ENCODE assay signal across 10 mouse cellular contexts in the genomic region with DNA sequence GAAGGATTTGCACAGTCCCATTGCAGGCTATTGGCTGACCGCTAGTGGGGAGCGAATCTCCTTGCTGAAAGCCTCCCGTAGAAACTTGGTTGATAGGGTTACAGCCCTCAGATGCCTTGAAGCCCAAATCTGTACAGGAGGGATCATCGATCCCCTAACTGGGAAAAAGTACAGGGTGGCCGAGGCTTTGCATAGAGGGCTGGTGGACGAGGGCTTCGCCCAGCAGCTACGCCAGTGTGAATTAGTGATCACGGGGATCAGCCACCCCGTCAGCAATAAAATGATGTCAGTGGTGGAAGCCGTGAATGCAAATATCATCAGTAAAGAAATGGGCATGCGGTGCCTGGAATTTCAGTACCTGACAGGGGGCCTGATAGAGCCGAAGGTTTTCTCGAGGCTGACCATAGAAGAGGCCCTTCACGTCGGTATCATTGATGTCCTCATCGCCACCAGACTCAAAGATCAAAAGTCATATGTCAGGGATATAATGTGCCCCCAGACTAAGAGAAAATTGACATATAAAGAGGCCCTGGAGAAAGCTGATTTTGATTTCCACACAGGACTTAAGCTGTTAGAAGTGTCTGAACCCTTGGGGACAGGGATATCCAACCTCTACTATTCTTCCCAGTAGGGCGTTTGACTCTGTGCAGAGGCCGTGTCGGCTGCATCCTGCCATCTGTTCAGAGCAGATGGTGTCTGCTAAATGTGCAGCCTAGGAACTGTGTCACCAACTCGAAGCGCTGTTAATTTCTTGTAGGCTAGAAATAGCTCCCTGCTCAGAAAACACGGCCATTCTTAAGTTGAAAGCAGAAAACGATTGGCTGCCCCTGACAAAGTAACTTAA.
DNase-seq lines count a peak whose midpoint lies in the region; ATAC-seq and TF ChIP-seq lines count a peak whose summit lies in the region.
"Had no signal": no experiment of that assay in that cellular context is flagged by ENCODE, and none has a peak within 500 bp of the region (broad histone marks: within the 10 kb centered on the region; RNA-seq: fewer than 3 reads in every experiment).

No protein-coding gene starts in this region.

- H3K4me1 ChIP-seq in limb, embryonic 14.5 days (ENCODE audit: control insufficient read depth, insufficient read depth, low read length): no peaks in the 10 kb centered on the region
- H3K4me1 ChIP-seq in limb, embryonic 10.5 days: no peaks in the 10 kb centered on the region; the same call in 1 of the 2 replicates
- H3K4me1 ChIP-seq in forebrain, embryonic 13.5 days: peaks cover 18% of the 10 kb centered on the region
- H3K4me1 ChIP-seq in midbrain, embryonic 10.5 days: peaks cover 38% of the 10 kb centered on the region

- H3K9me3 ChIP-seq in limb, embryonic 14.5 days (ENCODE audit: control insufficient read depth, low read length): no peaks in the 10 kb centered on the region
- H3K9me3 ChIP-seq in limb, embryonic 10.5 days (replicated peaks): no peaks in the 10 kb centered on the region
- no peaks in the 10 kb centered on the region for H3K9me3 ChIP-seq in forebrain, embryonic 13.5 days (replicated peaks)
- peaks cover 4% of the 10 kb centered on the region; the same call in 1 of the 2 replicates for H3K9me3 ChIP-seq in midbrain, embryonic 10.5 days (replicated peaks)

- DNase-seq in limb, embryonic 14.5 days (ENCODE audit: low spot score): peak; percentile 20
- DNase-seq in limb, embryonic 10.5 days (ENCODE audit: low spot score): no peak
- DNase-seq in midbrain, embryonic 10.5 days (ENCODE audit: low spot score): peak; percentile 47
- peak; percentile 51 for DNase-seq in right cerebral cortex, postnatal 25 days
- DNase-seq in adrenal gland, postnatal 4 days (ENCODE audit: low spot score in 2 of 2): no peak
- no peak for DNase-seq in urinary bladder, adult 2 months (ENCODE audit: low spot score)
- DNase-seq in kidney, adult 18-20 months: no peak
- DNase-seq: adrenal gland, postnatal 14 days; liver had no signal

- ATAC-seq in limb, embryonic 14.5 days (ENCODE audit: low FRiP score, low read depth): no peak
- ATAC-seq in forebrain, embryonic 13.5 days: peak; percentile 83

- no peak overlapping the region for H3K4me2 ChIP-seq in limb, embryonic 14.5 days (replicated peaks; ENCODE audit: low read depth, low read length, severe bottlenecking)
- no peak overlapping the region; the same call in 1 of the 2 replicates for H3K4me2 ChIP-seq in forebrain, embryonic 13.5 days

- no peak overlapping the region for H3K4me3 ChIP-seq in limb, embryonic 14.5 days (replicated peaks; ENCODE audit: low read length)
- no peak overlapping the region for H3K4me3 ChIP-seq in limb, embryonic 10.5 days
- no peak overlapping the region for H3K4me3 ChIP-seq in forebrain, embryonic 13.5 days
- no peak overlapping the region for H3K4me3 ChIP-seq in midbrain, embryonic 10.5 days

- peaks cover 41% of the 10 kb centered on the region for H3K36me3 ChIP-seq in limb, embryonic 14.5 days (ENCODE audit: control insufficient read depth, insufficient read depth, low read length)
- peaks cover 24% of the 10 kb centered on the region for H3K36me3 ChIP-seq in limb, embryonic 10.5 days
- H3K36me3 ChIP-seq in forebrain, embryonic 13.5 days (ENCODE audit: poor library complexity, severe bottlenecking): peaks cover 37% of the 10 kb centered on the region
- H3K36me3 ChIP-seq in midbrain, embryonic 10.5 days: peaks cover 42% of the 10 kb centered on the region

- H3K9ac ChIP-seq in limb, embryonic 14.5 days (ENCODE audit: low read depth, low read length, severe bottlenecking): no peak overlapping the region
- no peak overlapping the region for H3K9ac ChIP-seq in forebrain, embryonic 13.5 days

- H3K27me3 ChIP-seq in limb, embryonic 14.5 days (ENCODE audit: control insufficient read depth, insufficient read depth, low read length): no peaks in the 10 kb centered on the region
- H3K27me3 ChIP-seq in limb, embryonic 10.5 days (ENCODE audit: low read depth, poor library complexity, severe bottlenecking): no peaks in the 10 kb centered on the region
- no peaks in the 10 kb centered on the region for H3K27me3 ChIP-seq in forebrain, embryonic 13.5 days
- no peaks in the 10 kb centered on the region for H3K27me3 ChIP-seq in midbrain, embryonic 10.5 days (ENCODE audit: low read depth, poor library complexity, severe bottlenecking)

- no peak overlapping the region for H3K27ac ChIP-seq in limb, embryonic 14.5 days (replicated peaks; ENCODE audit: low read depth, low read length)
- H3K27ac ChIP-seq in limb, embryonic 10.5 days: no peak overlapping the region
- H3K27ac ChIP-seq in forebrain, embryonic 13.5 days: peak overlapping the region; percentile 55
- H3K27ac ChIP-seq in midbrain, embryonic 10.5 days (replicated peaks): peak overlapping the region; percentile 82

- 84% methylated on average over 24 of the region's 24 CpGs for WGBS in limb, embryonic 14.5 days
- 92% methylated on average over 24 of the region's 24 CpGs for WGBS in limb, embryonic 10.5 days
- WGBS in forebrain, embryonic 13.5 days: 67% methylated on average over 24 of the region's 24 CpGs
- 77% methylated on average over 24 of the region's 24 CpGs for WGBS in midbrain, embryonic 10.5 days

- TF ChIP-seq POLR2A in limb, embryonic 14.5 days (IDR thresholded peaks at IDR 0.05; ENCODE audit: borderline replicate concordance, extremely low read depth, insufficient read depth, insufficient read length): no peak

Comparison
In these comparisons a context has a peak if more than half of its experiments do, and no peak if none do; other contexts are left out.
1. DNase-seq: peak in limb, embryonic 14.5 days (single experiment), midbrain, embryonic 10.5 days (single experiment) and right cerebral cortex, postnatal 25 days (single experiment); none in limb, embryonic 10.5 days (single experiment), adrenal gland, postnatal 4 days (0 of 2), urinary bladder, adult 2 months (single experiment) and kidney, adult 18-20 months (single experiment).
2. H3K27ac ChIP-seq: peak in forebrain, embryonic 13.5 days (single experiment) and midbrain, embryonic 10.5 days (single experiment); none in limb, embryonic 14.5 days (single experiment) and limb, embryonic 10.5 days (single experiment).